Mouse (Mus musculus) forebrain, embryonic 14.5 days (tissue): Measurements from ENCODE around the gene Abcb5. TPM values are rescaled to one million over a fixed set of nuclear protein-coding genes. Genes with fewer than 3 reads are reported as not detected.

Experiments
- ATAC-seq: fragments of 200-750 bp; cut with Nextera tagmentation; 2 replicates; pipeline ENCODE4 v1.8.0; 2017; ENCODE audit warnings: mild to moderate bottlenecking, moderate library complexity
- DNase-seq: peaks from one replicate; pipeline ENCODE4 v3.0.0-alpha.2; 2015; ENCODE audit warnings: low spot score
- H3K27ac ChIP-seq: fragments of 300-500 bp; sonication (generic); 2 replicates; pipeline ENCODE4 v1.5.1; 2014; ENCODE audit warnings: low read depth, mild to moderate bottlenecking, control low read depth, low read length, moderate library complexity
- H3K27me3 ChIP-seq: fragments of 300-500 bp; sonication (generic); replicated peaks from 2 replicates; pipeline ENCODE4 v1.6.1; 2014; ENCODE audit warnings: low read length, control low read depth, mixed read lengths; ENCODE audit not compliant: control insufficient read depth, insufficient read depth
- H3K36me3 ChIP-seq: fragments of 300-500 bp; sonication (generic); 2 replicates; pipeline ENCODE4 v1.6.1; 2014; ENCODE audit warnings: low read length, control low read depth; ENCODE audit not compliant: control insufficient read depth, insufficient read depth
- H3K4me1 ChIP-seq: fragments of 300-500 bp; sonication (generic); 2 replicates; pipeline ENCODE4 v1.6.1; 2014; ENCODE audit warnings: antibody characterized with exemption, low read length, control low read depth; ENCODE audit not compliant: control insufficient read depth, insufficient read depth
- H3K4me2 ChIP-seq: fragments of 300-500 bp; sonication (generic); 2 replicates; pipeline ENCODE4 v1.6.1; 2014; ENCODE audit warnings: mild to moderate bottlenecking, control low read depth, low read length
- H3K4me3 ChIP-seq: fragments of 300-500 bp; sonication (generic); 2 replicates; pipeline ENCODE4 v1.5.1; 2014; ENCODE audit warnings: low read depth, low read length, control low read depth
- H3K9ac ChIP-seq: fragments of 300-500 bp; sonication (generic); 2 replicates; pipeline ENCODE4 v1.6.1; 2014; ENCODE audit warnings: mild to moderate bottlenecking, low read length, control low read depth, moderate library complexity
- H3K9me3 ChIP-seq: fragments of 300-500 bp; sonication (generic); replicated peaks from 2 replicates; pipeline ENCODE4 v1.6.1; 2016; ENCODE audit warnings: low read length, control low read depth, mixed read lengths; ENCODE audit not compliant: control insufficient read depth
- WGBS: fragments of 180-500 bp; shearing (Covaris S2); extraction: QIAGEN DNeasy Blood & Tissue Kit; methylation state at CpG from one replicate; pipeline ENCODE4 v1.1.7; 2014; 5-methylcytosine and 5-hydroxymethylcytosine counted together
- polyA plus RNA-seq: library from polyadenylated mRNA; unstranded; fragments of >200 nt; fragmentation: Nextera tagmentation; extraction: Ambion mirVana; gene quantifications from 2 replicates; pipeline ENCODE4 v1.2.1, GENCODE M21; 2014

The Abcb5 gene
- polyA plus RNA-seq, 1 experiment from 2014 or later: not detected

- 12% methylated on average over 12 of the region's 12 CpGs for WGBS
- Histone ChIP-seq H3K4me1 (peaks cover 4% of the 10 kb centered on the region; the same call in 1 of the 2 replicates), H3K4me2 (peak overlapping the region; percentile 61), H3K9ac (peak overlapping the region; percentile 40; the same call in 1 of the 2 replicates), H3K36me3 (no peaks in the 10 kb centered on the region), H3K27ac (no peak overlapping the region), H3K4me3 (peak overlapping the region; percentile 46), H3K9me3 (no peaks in the 10 kb centered on the region), H3K27me3 (peaks cover 35% of the 10 kb centered on the region)
- DNase-seq (no peak), ATAC-seq (no peak)
Observed at GRCm38 (mm10) chr12:118850851-118851410, 115.3 kb downstream of the Abcb5 start.

DNA sequence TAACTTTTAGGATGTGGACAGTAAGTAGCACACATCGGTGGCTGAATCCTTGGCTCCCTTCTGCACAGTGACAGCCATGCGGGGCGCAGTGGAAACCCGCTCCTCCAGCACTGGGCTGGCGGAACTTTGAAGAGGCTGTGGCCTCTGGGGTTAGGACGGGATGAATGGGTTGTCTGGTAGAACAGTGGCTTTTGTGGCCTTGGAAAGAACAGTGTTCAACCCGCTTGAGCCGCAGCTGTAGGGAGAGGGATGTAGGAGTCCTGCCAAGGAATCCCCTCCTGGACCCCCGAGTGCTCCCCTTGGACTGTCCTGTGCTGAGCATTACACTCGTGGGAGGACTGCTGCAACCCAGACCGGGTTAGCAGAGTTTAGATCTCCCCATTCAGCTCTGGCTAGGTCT lies 116.2 kb downstream of the Abcb5 start:
- Histone ChIP-seq H3K27ac (peak overlapping the region; percentile 82; the same call in 1 of the 2 replicates), H3K36me3 (no peaks in the 10 kb centered on the region), H3K4me1 (peaks cover 3% of the 10 kb centered on the region; the same call in 1 of the 2 replicates), H3K4me3 (peak overlapping the region; percentile 46), H3K9ac (peak overlapping the region; percentile 75), H3K27me3 (peaks cover 40% of the 10 kb centered on the region), H3K4me2 (peak overlapping the region; percentile 61), H3K9me3 (no peaks in the 10 kb centered on the region)
- ATAC-seq (no peak), DNase-seq (no peak)
- WGBS: 0% methylated on average over 11 of the region's 11 CpGs

DNA sequence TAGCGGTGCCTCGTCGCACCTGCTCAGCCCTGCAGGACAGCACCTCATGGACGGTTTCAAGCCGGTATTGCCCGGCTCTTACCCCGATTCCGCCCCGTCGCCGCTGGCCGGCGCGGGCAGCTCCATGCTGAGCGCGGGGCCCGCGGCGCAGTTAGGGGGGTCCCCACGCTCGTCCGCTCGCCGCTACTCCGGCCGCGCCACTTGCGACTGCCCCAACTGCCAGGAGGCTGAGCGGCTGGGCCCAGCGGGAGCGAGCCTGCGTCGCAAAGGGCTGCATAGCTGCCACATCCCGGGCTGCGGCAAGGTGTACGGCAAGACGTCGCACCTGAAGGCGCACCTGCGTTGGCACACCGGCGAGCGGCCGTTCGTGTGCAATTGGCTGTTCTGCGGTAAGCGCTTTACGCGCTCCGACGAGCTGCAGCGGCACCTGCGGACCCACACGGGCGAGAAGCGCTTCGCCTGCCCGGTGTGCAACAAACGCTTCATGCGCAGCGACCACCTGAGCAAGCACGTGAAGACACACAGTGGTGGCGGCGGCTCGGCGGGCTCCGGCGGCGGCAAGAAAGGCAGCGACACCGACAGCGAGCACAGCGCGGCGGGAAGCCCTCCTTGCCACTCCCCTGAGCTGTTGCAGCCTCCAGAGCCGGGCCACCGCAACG lies 116.9 kb downstream of the Abcb5 start:
- under 1% methylated on average over 76 of the region's 78 CpGs for WGBS
- Histone ChIP-seq H3K4me1 (peaks cover 3% of the 10 kb centered on the region; the same call in 1 of the 2 replicates), H3K36me3 (no peaks in the 10 kb centered on the region), H3K9ac (peak overlapping the region; percentile 75), H3K27ac (peak overlapping the region; percentile 82), H3K27me3 (peaks cover 40% of the 10 kb centered on the region), H3K9me3 (no peaks in the 10 kb centered on the region), H3K4me3 (peak overlapping the region; percentile 46), H3K4me2 (peak overlapping the region; percentile 61)
- DNase-seq: no peak
- ATAC-seq: peak; percentile 27

DNA sequence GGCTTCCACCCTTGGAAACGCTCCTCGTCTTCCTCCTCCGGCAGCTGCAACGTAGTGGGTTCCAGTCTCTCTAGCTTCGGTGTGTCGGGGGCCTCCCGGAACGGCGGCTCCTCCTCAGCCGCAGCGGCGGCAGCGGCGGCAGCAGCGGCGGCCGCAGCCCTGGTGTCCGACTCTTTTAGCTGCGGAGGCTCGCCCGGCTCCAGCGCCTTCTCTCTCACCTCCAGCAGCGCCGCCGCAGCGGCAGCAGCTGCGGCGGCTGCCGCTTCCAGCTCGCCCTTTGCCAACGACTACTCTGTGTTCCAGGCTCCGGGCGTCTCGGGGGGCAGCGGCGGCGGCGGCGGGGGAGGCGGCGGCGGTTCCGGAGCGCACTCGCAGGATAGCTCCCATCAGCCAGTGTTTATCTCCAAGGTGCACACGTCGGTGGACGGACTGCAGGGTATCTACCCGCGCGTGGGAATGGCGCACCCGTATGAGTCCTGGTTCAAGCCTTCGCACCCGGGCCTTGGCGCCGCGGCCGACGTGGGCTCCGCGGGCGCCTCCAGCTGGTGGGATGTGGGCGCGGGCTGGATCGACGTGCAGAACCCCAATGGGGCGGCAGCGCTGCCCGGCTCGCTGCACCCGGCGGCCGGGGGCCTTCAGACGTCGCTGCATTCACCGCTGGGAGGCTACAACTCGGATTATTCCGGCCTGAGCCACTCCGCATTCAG lies 117.6 kb downstream of the Abcb5 start:
- no peaks in the 10 kb centered on the region for H3K36me3 ChIP-seq
- H3K4me3 ChIP-seq: peak overlapping the region; percentile 46
- H3K4me2 ChIP-seq: peak overlapping the region; percentile 61
- no peak for DNase-seq
- H3K9ac ChIP-seq: peak overlapping the region; percentile 75
- H3K27me3 ChIP-seq: peaks cover 42% of the 10 kb centered on the region
- peak; percentile 59 for ATAC-seq
- WGBS: under 1% methylated on average over 71 of the region's 80 CpGs
- H3K4me1 ChIP-seq: 0 out of 2 replicates have a peak, but pooled peaks cover 3% of the 10 kb centered on the region
- no peaks in the 10 kb centered on the region for H3K9me3 ChIP-seq
- H3K27ac ChIP-seq: peak overlapping the region; percentile 82

DNA sequence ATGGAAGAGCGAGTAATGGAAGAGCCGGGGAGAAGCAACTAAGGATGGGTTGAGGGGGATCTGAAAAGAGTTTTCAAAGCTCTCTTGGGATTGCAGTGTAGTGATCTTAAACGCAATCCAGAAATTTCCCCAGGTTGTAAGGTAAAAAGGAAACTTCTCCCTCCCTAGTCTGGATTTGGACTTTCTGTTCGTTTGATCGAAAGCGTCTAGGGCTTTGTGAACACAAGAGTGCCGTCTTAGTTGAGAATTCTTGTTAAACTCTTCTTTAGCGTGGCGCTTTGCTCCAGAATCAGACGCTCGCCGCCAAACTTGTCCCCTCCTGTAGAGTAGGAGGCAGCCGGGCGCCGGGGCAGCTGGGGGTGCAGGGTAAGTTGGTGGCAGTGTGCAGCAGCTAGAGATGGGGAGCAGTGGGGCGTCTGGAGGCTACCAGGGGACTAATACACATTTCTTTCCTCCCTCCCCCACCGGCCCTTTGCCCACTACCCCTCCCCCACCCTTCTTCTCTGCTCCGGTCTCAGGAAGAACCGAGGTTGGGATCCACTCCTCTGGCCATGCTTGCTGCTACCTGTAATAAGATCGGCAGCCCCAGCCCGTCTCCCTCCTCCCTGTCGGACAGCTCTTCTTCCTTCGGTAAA lies 118.2 kb downstream of the Abcb5 start:
- peak overlapping the region; percentile 61 for H3K4me2 ChIP-seq
- WGBS: 0% methylated on average over 23 of the region's 23 CpGs
- no peaks in the 10 kb centered on the region for H3K9me3 ChIP-seq
- H3K9ac ChIP-seq: peak overlapping the region; percentile 75
- DNase-seq: no peak
- peaks cover 3% of the 10 kb centered on the region; the same call in 1 of the 2 replicates for H3K4me1 ChIP-seq
- ATAC-seq: peak; percentile 16; the same call in 1 of the 2 replicates
- peak overlapping the region; percentile 82 for H3K27ac ChIP-seq
- no peaks in the 10 kb centered on the region for H3K36me3 ChIP-seq
- H3K27me3 ChIP-seq: peaks cover 40% of the 10 kb centered on the region
- H3K4me3 ChIP-seq: peak overlapping the region; percentile 46

DNA sequence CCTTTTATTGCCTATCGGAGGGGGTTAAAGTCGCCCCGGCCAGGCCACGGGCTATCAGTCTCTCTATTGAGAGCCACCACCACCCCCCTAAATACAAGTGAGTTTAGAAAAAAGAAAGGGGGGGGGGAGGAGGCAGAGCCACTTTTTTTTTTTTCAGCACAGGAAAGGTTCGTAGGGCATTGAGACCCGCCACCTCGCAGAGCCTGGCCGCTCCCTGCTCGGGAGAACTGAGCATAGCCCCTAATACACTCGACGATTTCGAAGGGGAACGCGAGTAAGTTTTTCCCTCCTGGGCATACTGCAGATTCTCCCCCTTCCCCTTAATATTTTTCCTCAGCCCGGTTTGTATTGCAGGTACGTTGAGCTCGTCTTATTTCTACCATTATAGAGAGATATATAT lies 118.8 kb downstream of the Abcb5 start:
- peak overlapping the region; percentile 46 for H3K4me3 ChIP-seq
- WGBS: under 1% methylated on average over 17 of the region's 17 CpGs
- no peak for ATAC-seq

GRCm38 (mm10) chr12:118846649-118847321 lies 119.4 kb downstream of the Abcb5 start:
- peaks cover 32% of the 10 kb centered on the region for H3K27me3 ChIP-seq
- H3K4me2 ChIP-seq: peak overlapping the region; percentile 61
- H3K9me3 ChIP-seq: no peaks in the 10 kb centered on the region
- peak overlapping the region; percentile 46 for H3K4me3 ChIP-seq
- DNase-seq (peak; percentile 82), ATAC-seq (peak; percentile 54)
- H3K27ac ChIP-seq: peak overlapping the region; percentile 76
- H3K36me3 ChIP-seq: no peaks in the 10 kb centered on the region
- peak overlapping the region; percentile 75 for H3K9ac ChIP-seq
- H3K4me1 ChIP-seq: peaks cover 3% of the 10 kb centered on the region; the same call in 1 of the 2 replicates
- WGBS: under 1% methylated on average over 59 of the region's 59 CpGs

More for the DNA sequence above, 118.8 kb downstream of the Abcb5 start:
- H3K27ac ChIP-seq: peak overlapping the region; percentile 82
- H3K27me3 ChIP-seq: peaks cover 36% of the 10 kb centered on the region
- no peaks in the 10 kb centered on the region for H3K9me3 ChIP-seq
- H3K9ac ChIP-seq: peak overlapping the region; percentile 75
- peaks cover 3% of the 10 kb centered on the region; the same call in 1 of the 2 replicates for H3K4me1 ChIP-seq
- no peak for DNase-seq
- peak overlapping the region; percentile 61 for H3K4me2 ChIP-seq
- no peaks in the 10 kb centered on the region for H3K36me3 ChIP-seq

DNA sequence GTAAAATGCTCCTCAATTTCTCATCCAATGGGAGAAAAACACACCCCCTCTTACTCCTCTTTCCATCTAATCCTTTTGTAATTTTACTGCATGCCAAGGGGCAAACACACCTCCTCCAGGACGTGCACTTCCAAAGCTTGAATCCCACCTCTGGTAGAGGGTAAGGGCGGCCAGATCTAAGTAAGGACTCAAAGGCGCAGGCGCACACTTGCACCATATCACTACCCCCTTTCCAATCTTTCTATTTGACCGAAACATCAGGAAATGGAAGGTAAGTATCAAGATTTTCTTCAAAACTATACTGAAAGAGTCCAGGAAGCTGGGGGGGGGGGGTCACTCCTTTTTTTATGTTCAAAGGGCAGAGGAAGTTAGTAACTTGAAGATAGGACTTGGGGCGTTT lies 120.0 kb downstream of the Abcb5 start, which contains the start of gene Sp8:
TSS of gene Sp8 (plus strand) at position 109 of the 400 bp plus-strand sequence.
- Histone ChIP-seq H3K9ac (peak within 1 kb of the TSS; percentile 75), H3K27ac (peak within 1 kb of the TSS; percentile 76), H3K4me1 (peaks cover 3% of the 10 kb centered on the region; the same call in 1 of the 2 replicates), H3K4me3 (peak within 1 kb of the TSS; percentile 46), H3K9me3 (no peaks in the 10 kb centered on the region), H3K36me3 (no peaks in the 10 kb centered on the region), H3K4me2 (peak within 1 kb of the TSS; percentile 61), H3K27me3 (peaks cover 36% of the 10 kb centered on the region)
- 5% methylated on average over 6 of the region's 6 CpGs for whole genome bisulfite sequencing
- no peak for ATAC-seq
- no peak for DNase-seq
